Mouse (Mus musculus) brain, embryonic 14.5 days (tissue): ENCODE results near the gene Ube2o.

Source experiments
- CTCF ChIP-seq: fragments of 200-500 bp; IDR thresholded peaks from 2 replicates; pipeline ENCODE4 v1.5.1; 2012; ENCODE audit warnings: inconsistent platforms, mild to moderate bottlenecking, moderate library complexity, borderline replicate concordance; ENCODE audit not compliant: insufficient read depth, insufficient read length; ENCODE audit errors: extremely low read depth
- POLR2A ChIP-seq: fragments of 200-500 bp; IDR thresholded peaks from 2 replicates; pipeline ENCODE4 v1.6.1; 2012; ENCODE audit warnings: mild to moderate bottlenecking, inconsistent platforms, borderline replicate concordance; ENCODE audit not compliant: poor library complexity, insufficient read depth, insufficient read length, severe bottlenecking; ENCODE audit errors: extremely low read depth

GRCm38 (mm10) chr11:116615735-116616437 lies 34.6 kb upstream of the Ube2o start:
- TF ChIP-seq POLR2A (no peak), CTCF (no peak)
